Comparison of ENCODE assay signal across 8 mouse cellular contexts in the genomic region with DNA sequence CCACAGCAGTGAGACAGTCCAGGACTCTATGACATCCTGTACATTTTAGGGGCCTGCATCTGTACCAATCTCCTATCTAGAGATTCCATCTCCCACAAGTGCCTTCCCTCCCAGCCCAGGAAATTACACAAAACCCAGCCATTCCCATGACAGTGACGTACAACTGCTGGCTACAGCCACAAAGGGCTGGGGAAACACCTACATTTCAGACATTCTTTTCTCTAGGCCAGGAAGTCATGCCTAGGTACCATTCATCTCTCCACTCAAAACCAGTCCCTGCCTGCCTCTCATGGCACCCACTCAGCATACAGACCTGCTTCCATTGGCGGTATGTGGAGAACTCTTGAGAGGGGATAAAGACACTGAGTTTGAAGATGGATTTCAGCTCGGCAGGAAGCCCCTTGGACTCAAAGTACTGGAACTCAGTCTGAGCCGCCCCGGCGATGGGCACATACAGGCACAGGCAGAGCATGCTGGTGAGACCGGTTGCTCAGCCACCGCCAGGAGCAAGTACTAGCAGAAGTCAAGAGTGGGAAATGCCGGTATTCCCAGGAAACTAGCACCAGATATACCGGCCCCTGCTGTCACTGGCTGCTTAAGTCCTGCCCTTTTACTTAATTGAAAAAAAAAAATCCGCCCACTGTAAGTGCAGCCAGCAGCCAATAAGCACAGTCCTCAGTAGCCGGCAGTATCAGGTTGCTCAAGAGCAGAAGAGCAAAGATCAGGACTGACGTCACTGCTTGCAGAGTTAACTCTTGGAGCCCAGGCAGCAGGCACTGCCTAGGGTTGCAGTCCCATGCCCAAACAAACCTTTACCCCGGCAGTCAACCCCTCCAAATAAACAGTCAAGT. TPM values are rescaled to one million over a fixed set of nuclear protein-coding genes. Genes with fewer than 3 reads are reported as not detected.
DNase-seq lines count a peak whose midpoint lies in the region; ATAC-seq and TF ChIP-seq lines count a peak whose summit lies in the region.

No protein-coding gene starts in this region.

- H3K27me3 ChIP-seq in spleen, adult 2 months (ENCODE audit: control insufficient read depth, insufficient read depth, low read length) = no peaks in the 10 kb centered on the region
- no peaks in the 10 kb centered on the region for H3K27me3 ChIP-seq in forebrain, embryonic 12.5 days
- H3K27me3 ChIP-seq in stomach, embryonic 16.5 days (ENCODE audit: control insufficient read depth, insufficient read depth, low read length) = no peaks in the 10 kb centered on the region

- H3K4me2 ChIP-seq in forebrain, embryonic 12.5 days = peak overlapping the region; percentile 73
- peak overlapping the region; percentile 78 for H3K4me2 ChIP-seq in stomach, embryonic 16.5 days (ENCODE audit: low read depth, low read length)

- TF ChIP-seq CTCF in spleen, adult 2 months (IDR thresholded peaks at IDR 0.05; ENCODE audit: extremely low read depth, insufficient read depth, insufficient read length, insufficient replicate concordance) = no peak

- peaks cover 1% of the 10 kb centered on the region; the same call in 1 of the 2 replicates for H3K4me1 ChIP-seq in spleen, adult 2 months (ENCODE audit: control insufficient read depth, insufficient read depth, insufficient read length)
- peaks cover 45% of the 10 kb centered on the region for H3K4me1 ChIP-seq in forebrain, embryonic 12.5 days
- H3K4me1 ChIP-seq in stomach, embryonic 16.5 days (ENCODE audit: control insufficient read depth, insufficient read depth, low read length) = peaks cover 45% of the 10 kb centered on the region

- peak overlapping the region; percentile 47; the same call in 1 of the 2 replicates for H3K9ac ChIP-seq in forebrain, embryonic 12.5 days
- peak overlapping the region; percentile 53 for H3K9ac ChIP-seq in stomach, embryonic 16.5 days (ENCODE audit: low read length)

- H3K9me3 ChIP-seq in forebrain, embryonic 12.5 days = no peaks in the 10 kb centered on the region
- H3K9me3 ChIP-seq in stomach, embryonic 16.5 days (replicated peaks; ENCODE audit: control insufficient read depth, low read length) = no peaks in the 10 kb centered on the region

- ATAC-seq in forebrain, embryonic 12.5 days (ENCODE audit: low FRiP score) = peak; percentile 90
- peak; percentile 88 for ATAC-seq in megakaryocyte-erythroid progenitor cell, adult 5-6 weeks (replicated peaks; ENCODE audit: low FRiP score, low TSS enrichment, poor library complexity, severe bottlenecking)
- peak; percentile 89 for ATAC-seq in stomach, embryonic 16.5 days (ENCODE audit: insufficient read depth, low FRiP score)

- TF ChIP-seq POLR2A in spleen, adult 2 months (IDR thresholded peaks at IDR 0.05; ENCODE audit: low read depth, low read length) = no peak

- H3K4me3 ChIP-seq in spleen, adult 2 months (ENCODE audit: extremely low read depth, insufficient read depth, insufficient read length) = no peak overlapping the region
- H3K4me3 ChIP-seq in forebrain, embryonic 12.5 days (replicated peaks) = peak overlapping the region; percentile 37
- H3K4me3 ChIP-seq in stomach, embryonic 16.5 days (replicated peaks; ENCODE audit: low read length) = peak overlapping the region; percentile 45

- H3K36me3 ChIP-seq in spleen, adult 2 months (ENCODE audit: control insufficient read depth, insufficient read depth, low read length) = peaks cover 16% of the 10 kb centered on the region
- peaks cover 26% of the 10 kb centered on the region for H3K36me3 ChIP-seq in forebrain, embryonic 12.5 days (replicated peaks)
- 0 out of 2 replicates have a peak, but pooled peaks cover 8% of the 10 kb centered on the region for H3K36me3 ChIP-seq in stomach, embryonic 16.5 days (ENCODE audit: control insufficient read depth, insufficient read depth, low read length)

- 41% methylated on average over 14 of the region's 14 CpGs for WGBS in spleen, adult 2 months
- under 1% methylated on average over 14 of the region's 14 CpGs for WGBS in forebrain, embryonic 12.5 days
- 2% methylated on average over 14 of the region's 14 CpGs for WGBS in large intestine, adult 2 months
- 3% methylated on average over 14 of the region's 14 CpGs for WGBS in stomach, embryonic 16.5 days

- H3K27ac ChIP-seq in spleen, adult 2 months (ENCODE audit: insufficient read depth, low read length) = peak overlapping the region; percentile 6; the same call in 1 of the 2 replicates
- H3K27ac ChIP-seq in forebrain, embryonic 12.5 days = peak overlapping the region; percentile 84
- H3K27ac ChIP-seq in stomach, embryonic 16.5 days (ENCODE audit: low read length) = peak overlapping the region; percentile 96

- no peak for DNase-seq in spleen, adult 2 months (ENCODE audit: low read depth in 1 of 2, low spot score in 2 of 2)
- DNase-seq in spleen, adult 12 weeks (ENCODE audit: low spot score) = no peak
- peak; percentile 63 for DNase-seq in c-Kit-positive CD71-negative TER-119-negative erythroid progenitor cells, embryonic 14.5 days (ENCODE audit: low read depth)
- peak; percentile 74 for DNase-seq in heart, postnatal 4 days
- peak; percentile 92 for DNase-seq in large intestine, adult 2 months (ENCODE audit: low read depth, low spot score)

RNA-seq across cellular contexts. Expression of a gene that starts 26.6 kb away (rescaled TPM):
- 4.3 and 6.2 TPM in 2 replicates for polyA plus RNA-seq in spleen, adult 2 months (2012; rRNA removed)
- polyA plus RNA-seq in forebrain, embryonic 12.5 days (2016; fragmentation: Nextera tagmentation; extraction: Ambion mirVana) = 6.1 and 6.2 TPM in 2 replicates
- total RNA-seq in heart, postnatal 4 days (2021) = 1 to 10 TPM; 3.5 to 3.6 TPM
- polyA plus RNA-seq in large intestine, adult 2 months (2012; rRNA removed) = 3.8 and 4.3 TPM in 2 replicates
- total RNA-seq in megakaryocyte-erythroid progenitor cell, adult 5-6 weeks (2014; fragmentation: Nextera tagmentation) = 3.6 and 4.1 TPM in 2 replicates
- total RNA-seq in megakaryocyte-erythroid progenitor cell, adult 5-6 weeks (2017) = 2.7 and 3.0 TPM in 2 replicates
- polyA plus RNA-seq in stomach, embryonic 16.5 days (2015; fragmentation: Nextera tagmentation; extraction: Ambion mirVana) = 5.1 and 5.7 TPM in 2 replicates

RNA-seq across cellular contexts. Expression of a gene that starts 27.5 kb away (rescaled TPM):
- polyA plus RNA-seq in spleen, adult 2 months (2012; rRNA removed) = 11.4 and 15.0 TPM in 2 replicates
- 38.8 and 39.9 TPM in 2 replicates for polyA plus RNA-seq in forebrain, embryonic 12.5 days (2016; fragmentation: Nextera tagmentation; extraction: Ambion mirVana)
- 10 to 100 TPM; 16.4 to 22.2 TPM for total RNA-seq in heart, postnatal 4 days (2021)
- 22.8 and 25.4 TPM in 2 replicates for polyA plus RNA-seq in large intestine, adult 2 months (2012; rRNA removed)
- total RNA-seq in megakaryocyte-erythroid progenitor cell, adult 5-6 weeks (2014; fragmentation: Nextera tagmentation) = 9.5 and 12.2 TPM in 2 replicates
- total RNA-seq in megakaryocyte-erythroid progenitor cell, adult 5-6 weeks (2017) = 4.0 and 34.6 TPM in 2 replicates
- 15.4 and 16.9 TPM in 2 replicates for polyA plus RNA-seq in stomach, embryonic 16.5 days (2015; fragmentation: Nextera tagmentation; extraction: Ambion mirVana)

RNA-seq across cellular contexts. Expression of a gene that starts 28.0 kb away (rescaled TPM):
- 10.0 and 12.2 TPM in 2 replicates for polyA plus RNA-seq in spleen, adult 2 months (2012; rRNA removed)
- 29.6 and 29.9 TPM in 2 replicates for polyA plus RNA-seq in forebrain, embryonic 12.5 days (2016; fragmentation: Nextera tagmentation; extraction: Ambion mirVana)
- total RNA-seq in heart, postnatal 4 days (2021) = 10 to 100 TPM; 59.7 to 60.2 TPM
- polyA plus RNA-seq in large intestine, adult 2 months (2012; rRNA removed) = 50.3 and 63.9 TPM in 2 replicates
- 10.3 and 11.2 TPM in 2 replicates for total RNA-seq in megakaryocyte-erythroid progenitor cell, adult 5-6 weeks (2014; fragmentation: Nextera tagmentation)
- total RNA-seq in megakaryocyte-erythroid progenitor cell, adult 5-6 weeks (2017) = 14.4 and 18.4 TPM in 2 replicates
- polyA plus RNA-seq in stomach, embryonic 16.5 days (2015; fragmentation: Nextera tagmentation; extraction: Ambion mirVana) = 23.7 and 26.7 TPM in 2 replicates

RNA-seq across cellular contexts. Expression of a gene that starts 35.7 kb away (rescaled TPM):
- polyA plus RNA-seq in spleen, adult 2 months (2012; rRNA removed) = 52.9 and 70.2 TPM in 2 replicates
- 0.45 and 0.50 TPM in 2 replicates for polyA plus RNA-seq in forebrain, embryonic 12.5 days (2016; fragmentation: Nextera tagmentation; extraction: Ambion mirVana)
- 1 to 10 TPM; 3.1 to 3.4 TPM for total RNA-seq in heart, postnatal 4 days (2021)
- polyA plus RNA-seq in large intestine, adult 2 months (2012; rRNA removed) = 12.8 and 18.0 TPM in 2 replicates
- 98.8 TPM in 1 of 2 replicates, not detected in the other for total RNA-seq in megakaryocyte-erythroid progenitor cell, adult 5-6 weeks (2014; fragmentation: Nextera tagmentation)
- total RNA-seq in megakaryocyte-erythroid progenitor cell, adult 5-6 weeks (2017) = 4.9 and 19.5 TPM in 2 replicates
- 21.1 and 23.6 TPM in 2 replicates for polyA plus RNA-seq in stomach, embryonic 16.5 days (2015; fragmentation: Nextera tagmentation; extraction: Ambion mirVana)

RNA-seq across cellular contexts. Expression of a gene that starts 42.0 kb away (rescaled TPM):
- 86.8 and 149 TPM in 2 replicates for polyA plus RNA-seq in spleen, adult 2 months (2012; rRNA removed)
- 51.0 and 51.4 TPM in 2 replicates for polyA plus RNA-seq in forebrain, embryonic 12.5 days (2016; fragmentation: Nextera tagmentation; extraction: Ambion mirVana)
- total RNA-seq in heart, postnatal 4 days (2021) = 10 to 100 TPM; 43.7 to 47.6 TPM
- polyA plus RNA-seq in large intestine, adult 2 months (2012; rRNA removed) = 103 and 107 TPM in 2 replicates
- 24.6 and 41.0 TPM in 2 replicates for total RNA-seq in megakaryocyte-erythroid progenitor cell, adult 5-6 weeks (2014; fragmentation: Nextera tagmentation)
- total RNA-seq in megakaryocyte-erythroid progenitor cell, adult 5-6 weeks (2017) = 15.8 and 18.7 TPM in 2 replicates
- polyA plus RNA-seq in stomach, embryonic 16.5 days (2015; fragmentation: Nextera tagmentation; extraction: Ambion mirVana) = 41.5 and 41.9 TPM in 2 replicates

Comparison
In these comparisons a context has a peak if more than half of its experiments do, and no peak if none do; other contexts are left out.
1. DNase-seq: peak in c-Kit-positive CD71-negative TER-119-negative erythroid progenitor cells, embryonic 14.5 days (single experiment), heart, postnatal 4 days (single experiment) and large intestine, adult 2 months (single experiment); none in spleen, adult 2 months (0 of 2) and spleen, adult 12 weeks (single experiment).
2. H3K27ac ChIP-seq: peak in every context shown above with its lines; median percentile 96 in stomach, embryonic 16.5 days; 84 in forebrain, embryonic 12.5 days; 6 in spleen, adult 2 months.
3. Peak in every context shown above with its lines, with median percentiles within 50 percentile points of each other: ATAC-seq.